Mouse (Mus musculus) splenic B cell, adult 2 months (primary cell): ENCODE measurements around the gene Spata32.

Source experiments
- DNase-seq: peaks from one replicate; pipeline ENCODE4 v3.0.0-alpha.2; 2011; ENCODE audit warnings: low read depth, low spot score
- H3K27me3 ChIP-seq: 2 replicates; pipeline ENCODE4 v1.6.1; 2012; ENCODE audit warnings: mild to moderate bottlenecking, low read length, moderate library complexity, mixed read lengths; ENCODE audit not compliant: control insufficient read depth, poor library complexity, insufficient read depth, severe bottlenecking
- H3K36me3 ChIP-seq: 2 replicates; pipeline ENCODE4 v1.6.1; 2012; ENCODE audit warnings: mild to moderate bottlenecking, low read length, moderate library complexity, mixed read lengths; ENCODE audit not compliant: control insufficient read depth, poor library complexity, insufficient read depth, severe bottlenecking

Spata32 gene

GRCm38 (mm10) chr11:103178748-103179147 lies 39.5 kb downstream of the Spata32 start:
- DNase-seq: no peak
- H3K36me3 ChIP-seq: peaks cover 15% of the 10 kb centered on the region
- H3K27me3 ChIP-seq: no peaks in the 10 kb centered on the region

- peak; percentile 48 for DNase-seq
- H3K36me3 ChIP-seq: peaks cover 15% of the 10 kb centered on the region
- H3K27me3 ChIP-seq: no peaks in the 10 kb centered on the region
Observed at GRCm38 (mm10) chr11:103177815-103178485, 40.3 kb downstream of the Spata32 start.

GRCm38 (mm10) chr11:103177216-103177615 lies 41.0 kb downstream of the Spata32 start:
- DNase-seq: no peak
- Histone ChIP-seq H3K27me3 (no peaks in the 10 kb centered on the region), H3K36me3 (peaks cover 13% of the 10 kb centered on the region)

GRCm38 (mm10) chr11:103176510-103176909 lies 41.7 kb downstream of the Spata32 start:
- no peaks in the 10 kb centered on the region for H3K27me3 ChIP-seq
- DNase-seq: no peak
- H3K36me3 ChIP-seq: peaks cover 9% of the 10 kb centered on the region

GRCm38 (mm10) chr11:103175688-103176442 lies 42.4 kb downstream of the Spata32 start:
- H3K36me3 ChIP-seq: peaks cover 3% of the 10 kb centered on the region
- peak; percentile 36 for DNase-seq
- no peaks in the 10 kb centered on the region for H3K27me3 ChIP-seq

- H3K27me3 ChIP-seq: no peaks in the 10 kb centered on the region
- DNase-seq: peak; percentile 92
- no peaks in the 10 kb centered on the region; the same call in 1 of the 2 replicates for H3K36me3 ChIP-seq
Observed at GRCm38 (mm10) chr11:103174891-103175391, 43.3 kb downstream of the Spata32 start.

GRCm38 (mm10) chr11:103174411-103174832 lies 43.8 kb downstream of the Spata32 start:
- H3K27me3 ChIP-seq: no peaks in the 10 kb centered on the region
- no peak for DNase-seq
- no peaks in the 10 kb centered on the region; the same call in 1 of the 2 replicates for H3K36me3 ChIP-seq

GRCm38 (mm10) chr11:103173771-103174344 lies 44.4 kb downstream of the Spata32 start:
- no peaks in the 10 kb centered on the region for H3K36me3 ChIP-seq
- DNase-seq: no peak
- no peaks in the 10 kb centered on the region for H3K27me3 ChIP-seq

GRCm38 (mm10) chr11:103173041-103173770 lies 45.0 kb downstream of the Spata32 start:
- Histone ChIP-seq H3K36me3 (no peaks in the 10 kb centered on the region), H3K27me3 (no peaks in the 10 kb centered on the region)
- no peak for DNase-seq

- H3K27me3 ChIP-seq: no peaks in the 10 kb centered on the region
- no peak for DNase-seq
- H3K36me3 ChIP-seq: no peaks in the 10 kb centered on the region
Observed at GRCm38 (mm10) chr11:103172392-103173040, 45.7 kb downstream of the Spata32 start.

- peak; percentile 57 for DNase-seq
- H3K36me3 ChIP-seq: no peaks in the 10 kb centered on the region
- H3K27me3 ChIP-seq: no peaks in the 10 kb centered on the region
Observed at GRCm38 (mm10) chr11:103171703-103172391, 46.4 kb downstream of the Spata32 start.

GRCm38 (mm10) chr11:103171286-103171620 lies 47.0 kb downstream of the Spata32 start:
- H3K36me3 ChIP-seq: no peaks in the 10 kb centered on the region
- DNase-seq: no peak
- H3K27me3 ChIP-seq: no peaks in the 10 kb centered on the region

- Histone ChIP-seq H3K36me3 (no peaks in the 10 kb centered on the region), H3K27me3 (no peaks in the 10 kb centered on the region)
- DNase-seq: peak; percentile 73
Observed at GRCm38 (mm10) chr11:103170494-103171285, 47.5 kb downstream of the Spata32 start, which contains the start of gene Fmnl1. Gene Fmnl1 (plus strand): TSS chr11:103171107.
